In genomic region chr4:123412981-123413380, GRCm38 (mm10) we compare ENCODE assay signal across 10 mouse cellular contexts.
DNase-seq lines count a peak whose midpoint lies in the region; ATAC-seq and TF ChIP-seq lines count a peak whose summit lies in the region.
"Had no signal": no experiment of that assay in that cellular context is flagged by ENCODE, and none has a peak within 500 bp of the region (broad histone marks: within the 10 kb centered on the region; RNA-seq: fewer than 3 reads in every experiment).

No protein-coding gene starts in this region.

- H3K27ac ChIP-seq in kidney, adult 2 months (ENCODE audit: insufficient read depth, low read depth, low read length) = peak overlapping the region; percentile 90; the same call in 1 of the 2 replicates
- H3K27ac ChIP-seq in limb, embryonic 12.5 days = peak overlapping the region; percentile 98

- ATAC-seq in limb, embryonic 12.5 days (ENCODE audit: insufficient number of reproducible peaks, insufficient read depth, low FRiP score, low TSS enrichment, low read depth) = no peak

- TF ChIP-seq CTCF in kidney, adult 2 months (conservative IDR thresholded peaks at IDR 0.05; ENCODE audit: insufficient read depth, insufficient read length, low read depth, low read length) = no peak

- DNase-seq in kidney, adult 2 months = no peak
- DNase-seq in kidney, postnatal 14 days = no peak
- DNase-seq in 3T3-L1 (ENCODE audit: low read depth, low spot score) (peak; percentile 52), NIH3T3 (ENCODE audit: low read depth) (peak; percentile 53)
- no peak for DNase-seq in T-cell, adult 2 months (ENCODE audit: low spot score)
- no peak for DNase-seq in spleen, adult 18-20 months
- DNase-seq: gastrocnemius, postnatal 14 days; thymus, postnatal 25 days had no signal

- H3K36me3 ChIP-seq in kidney, adult 2 months (ENCODE audit: control insufficient read depth, insufficient read depth, low read length) = no peaks in the 10 kb centered on the region
- peaks cover 18% of the 10 kb centered on the region for H3K36me3 ChIP-seq in limb, embryonic 12.5 days

- 30% methylated on average over 2 of the region's 2 CpGs for WGBS in kidney, adult 2 months
- 35% methylated on average over 2 of the region's 2 CpGs for WGBS in limb, embryonic 12.5 days

- peak overlapping the region; percentile 80 for H3K4me2 ChIP-seq in limb, embryonic 12.5 days

- H3K9me3 ChIP-seq in limb, embryonic 12.5 days = no peaks in the 10 kb centered on the region
- H3K9me3 ChIP-seq: megakaryocyte, embryonic 14.5 days had no signal

- TF ChIP-seq POLR2A in kidney, adult 2 months (IDR thresholded peaks at IDR 0.05; ENCODE audit: low read depth, low read length) = no peak

- H3K27me3 ChIP-seq in kidney, adult 2 months (replicated peaks; ENCODE audit: control insufficient read depth, insufficient read depth, low read length) = no peaks in the 10 kb centered on the region
- H3K27me3 ChIP-seq in limb, embryonic 12.5 days = no peaks in the 10 kb centered on the region
- H3K27me3 ChIP-seq: megakaryocyte, embryonic 14.5 days had no signal

- H3K9ac ChIP-seq in limb, embryonic 12.5 days (replicated peaks) = no peak overlapping the region

- H3K4me3 ChIP-seq in kidney, adult 2 months (ENCODE audit: insufficient read depth, low read depth, low read length) = no peak overlapping the region
- no peak overlapping the region for H3K4me3 ChIP-seq in limb, embryonic 12.5 days (replicated peaks)

- peaks cover 27% of the 10 kb centered on the region; the same call in 1 of the 2 replicates for H3K4me1 ChIP-seq in kidney, adult 2 months (ENCODE audit: control insufficient read depth, insufficient read depth, low read length)
- peaks cover 49% of the 10 kb centered on the region for H3K4me1 ChIP-seq in limb, embryonic 12.5 days (replicated peaks)

Comparison
In these comparisons a context has a peak if more than half of its experiments do, and no peak if none do; other contexts are left out.
1. DNase-seq: peak in 3T3-L1 (single experiment) and NIH3T3 (single experiment); none in kidney, adult 2 months (single experiment), kidney, postnatal 14 days (single experiment), T-cell, adult 2 months (single experiment) and spleen, adult 18-20 months (0 of 2).